Mouse (Mus musculus) frontal cortex, adult 2 months (tissue): Measurements from ENCODE around the gene Psors1c2. TPM values are rescaled to one million over a fixed set of nuclear protein-coding genes. Genes with fewer than 3 reads are reported as not detected.

Experiments
- DNase-seq, 2 experiments: peaks; one replicate each; pipeline ENCODE4 v3.0.0; 2022; ENCODE audit warnings: low spot score in 1 of 2; ENCODE audit errors: extremely low spot score in 1 of 2
- polyA plus RNA-seq: library from polyadenylated mRNA; depleted of rRNA; stranded (reverse); fragments of >200 nt; gene quantifications from 2 replicates; pipeline ENCODE4 v1.2.3, GENCODE M21; 2012; rRNA removed

Psors1c2 gene
- polyA plus RNA-seq, 1 experiment, result 0.44 TPM

DNA sequence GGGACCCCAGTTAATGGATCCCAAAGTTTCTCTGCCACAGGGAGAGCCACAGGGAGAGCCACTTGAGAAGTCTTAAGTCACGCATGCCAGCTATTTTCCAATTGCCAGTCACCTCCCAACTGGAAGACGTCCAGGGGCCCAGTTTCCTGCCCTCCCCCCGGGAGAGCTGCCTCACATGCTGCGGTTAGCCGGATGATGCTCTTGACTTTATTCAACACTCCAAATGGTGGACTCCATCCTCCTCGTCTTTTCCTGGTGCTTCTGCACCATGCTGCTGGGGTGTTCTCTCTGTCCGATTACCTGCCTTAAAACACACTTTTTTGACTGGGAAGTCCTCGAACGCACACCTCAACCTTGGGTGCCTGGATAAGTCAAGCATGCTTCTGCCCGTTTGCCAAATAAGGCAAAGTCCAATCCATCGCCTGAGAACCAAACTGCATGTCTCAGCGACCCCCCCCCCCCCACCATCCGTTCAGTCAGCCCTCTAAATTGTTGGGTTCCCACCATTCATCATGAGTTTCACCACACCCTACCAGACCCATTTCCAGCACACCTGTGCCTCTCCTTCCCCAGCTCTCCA is 23.3 kb downstream of the Psors1c2 start:
- DNase-seq, result no peak

DNA sequence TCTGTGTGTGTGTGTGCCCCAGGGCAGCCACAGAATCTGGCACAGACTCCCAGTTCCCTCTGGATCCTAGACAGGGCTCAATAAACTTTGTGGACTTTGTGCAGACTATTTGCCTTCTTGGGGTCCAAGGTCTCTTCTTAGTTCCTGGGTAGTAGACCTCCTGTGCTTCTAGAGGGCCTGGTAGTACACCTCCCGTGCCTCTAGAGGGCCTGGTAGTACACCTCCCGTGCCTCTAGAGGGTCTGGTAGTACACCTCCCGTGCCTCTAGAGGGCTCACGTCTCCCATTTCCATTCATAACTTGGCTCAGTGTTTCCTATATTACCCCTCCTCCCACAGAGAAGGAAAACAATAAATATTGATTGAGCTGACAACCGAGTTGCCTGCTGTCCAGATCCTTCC is 23.8 kb downstream of the Psors1c2 start:
- peak in 1 of 2 experiments; percentile 64 for DNase-seq

DNA sequence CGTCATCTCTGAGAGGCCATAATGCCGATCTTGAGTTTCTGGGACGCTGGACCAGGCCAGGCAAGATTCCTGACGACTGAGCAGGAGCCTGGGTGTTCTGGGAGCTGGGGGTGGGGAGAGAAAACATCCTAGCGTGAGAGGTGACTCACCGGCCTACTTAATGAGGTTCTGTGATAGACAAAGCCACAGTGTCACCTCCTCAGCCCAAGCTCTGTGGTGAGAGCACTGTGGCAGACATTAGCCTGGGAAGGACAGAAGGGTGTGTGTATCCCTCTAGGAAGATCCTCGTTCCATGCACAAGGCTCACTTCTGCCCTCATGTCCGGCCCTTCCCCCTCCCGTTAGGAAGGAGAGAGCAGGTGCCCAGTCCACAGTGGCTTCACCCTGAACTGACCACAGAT is 24.4 kb downstream of the Psors1c2 start:
- DNase-seq, result no peak

DNA sequence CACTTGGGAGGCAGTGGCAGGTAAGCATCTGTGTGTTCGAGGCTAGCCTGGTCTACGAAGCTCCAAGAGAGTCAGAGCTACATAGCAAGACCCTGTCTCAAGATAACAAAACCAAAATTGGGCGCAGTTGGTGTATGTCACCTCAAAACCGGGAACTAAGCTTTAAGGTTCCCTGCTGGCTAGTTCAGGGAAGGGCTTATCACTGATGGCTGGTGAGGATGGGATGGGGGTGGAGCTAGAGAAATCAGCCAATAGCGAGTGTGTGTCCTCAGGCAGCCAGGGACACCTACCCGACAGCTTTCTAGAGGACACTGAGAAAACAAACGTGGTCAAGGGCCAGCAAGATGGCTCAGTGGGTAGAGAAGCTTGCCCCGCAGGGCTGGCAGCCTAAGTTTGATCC is 25.2 kb downstream of the Psors1c2 start:
- DNase-seq, result no peak

DNA sequence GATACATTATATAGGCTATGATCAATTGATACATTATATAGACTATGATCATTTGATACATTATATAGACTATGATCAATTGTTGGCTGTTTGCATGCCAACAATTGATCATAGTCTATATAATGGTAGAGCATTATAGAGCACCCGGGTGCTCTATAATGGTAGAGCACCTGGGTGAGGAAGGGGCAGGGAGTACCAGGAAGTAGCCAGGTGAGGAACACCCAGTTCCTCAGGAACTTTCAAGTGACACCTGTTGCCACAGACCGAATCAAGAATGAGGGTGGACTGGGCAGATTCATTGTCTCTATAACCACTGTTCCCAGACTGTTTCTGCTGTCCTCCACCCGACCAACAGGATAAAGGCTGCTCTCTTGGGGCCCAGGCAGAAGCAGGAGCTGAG is 34.1 kb downstream of the Psors1c2 start, which contains the start of gene 2300002M23Rik:
2300002M23Rik (plus strand) TSS at position 301 of the 400 bp plus-strand sequence.
- DNase-seq, result no peak

DNA sequence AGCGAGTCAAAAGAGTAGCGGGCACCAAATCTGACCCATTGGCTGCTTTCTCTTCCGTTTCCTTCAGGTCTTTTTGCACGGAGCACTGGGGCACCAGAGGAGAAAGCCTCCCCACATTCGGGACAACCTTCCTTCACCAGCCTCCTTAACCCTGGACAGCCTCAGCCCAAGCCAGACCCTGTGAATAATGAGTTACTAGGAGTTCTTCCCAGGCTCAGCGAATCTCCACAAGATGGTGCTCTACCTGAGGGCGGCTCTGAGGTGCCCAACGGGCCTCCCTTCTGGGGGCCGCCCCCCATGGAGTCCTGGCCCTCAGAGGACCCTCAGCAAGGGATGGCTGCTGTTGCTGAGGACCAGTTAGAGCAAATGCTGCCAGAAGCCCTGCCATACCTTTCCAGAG is 34.8 kb downstream of the Psors1c2 start:
- DNase-seq, result no peak

DNA sequence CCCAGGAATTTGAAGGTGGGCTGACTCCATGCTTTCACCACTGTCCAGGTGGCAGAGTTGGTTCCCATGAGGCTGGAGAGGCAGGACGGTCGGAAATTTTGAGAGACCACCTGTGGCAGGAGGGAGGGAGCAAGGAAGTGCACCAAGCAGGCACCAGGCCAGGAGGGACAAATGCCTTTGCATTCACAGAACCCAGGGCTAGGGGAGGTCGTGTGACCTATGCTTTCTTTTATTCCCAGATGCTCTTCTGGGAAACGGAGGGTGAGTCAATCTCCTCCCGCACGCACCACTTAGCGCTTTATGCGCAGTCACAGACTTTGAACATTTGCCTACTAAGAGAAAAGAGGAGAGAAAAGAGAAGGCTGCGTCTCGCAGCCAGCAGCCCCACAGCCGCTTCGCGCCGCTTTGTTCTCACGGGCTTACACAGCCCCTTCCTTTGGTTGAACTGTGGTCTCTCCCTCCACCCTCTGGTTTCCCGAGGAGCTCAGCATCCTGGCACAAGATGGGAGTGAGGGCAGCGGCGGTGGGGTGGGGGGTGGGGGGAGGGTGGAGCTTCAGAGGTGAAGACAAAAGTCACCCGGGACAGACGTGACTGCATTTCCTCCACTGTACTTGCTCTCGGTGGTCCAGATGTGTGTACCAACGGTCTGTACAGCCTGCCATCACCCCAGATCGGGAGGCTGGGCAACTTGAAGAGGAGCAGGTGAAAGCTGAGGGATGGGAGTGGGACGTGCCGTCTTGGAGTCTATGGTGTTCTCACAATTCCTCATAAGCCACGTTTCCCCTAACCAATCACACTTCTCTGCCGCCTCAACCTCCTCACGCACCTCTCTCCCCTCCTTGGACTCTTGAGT is 36.3 kb downstream of the Psors1c2 start:
- DNase-seq, result no peak

DNA sequence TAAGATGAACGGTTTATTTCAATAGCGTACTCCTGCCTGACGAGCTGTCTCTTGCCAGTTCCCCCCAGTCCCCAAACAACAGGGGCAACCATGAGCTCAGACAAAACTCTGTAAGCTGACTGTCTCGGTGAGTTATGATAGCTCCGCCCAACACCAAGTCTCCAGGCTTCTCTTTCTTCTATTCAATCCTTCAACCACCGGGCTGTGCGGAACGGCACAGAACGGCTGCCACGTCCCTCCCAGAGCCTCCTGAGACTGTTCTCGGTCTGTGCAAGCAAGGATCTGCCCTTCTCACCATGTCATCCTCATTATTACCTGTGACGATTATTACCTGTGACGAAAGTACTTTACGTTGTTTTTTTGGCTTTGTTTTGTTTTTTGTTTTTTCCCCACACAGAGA is 37.8 kb downstream of the Psors1c2 start:
- no peak for DNase-seq

DNA sequence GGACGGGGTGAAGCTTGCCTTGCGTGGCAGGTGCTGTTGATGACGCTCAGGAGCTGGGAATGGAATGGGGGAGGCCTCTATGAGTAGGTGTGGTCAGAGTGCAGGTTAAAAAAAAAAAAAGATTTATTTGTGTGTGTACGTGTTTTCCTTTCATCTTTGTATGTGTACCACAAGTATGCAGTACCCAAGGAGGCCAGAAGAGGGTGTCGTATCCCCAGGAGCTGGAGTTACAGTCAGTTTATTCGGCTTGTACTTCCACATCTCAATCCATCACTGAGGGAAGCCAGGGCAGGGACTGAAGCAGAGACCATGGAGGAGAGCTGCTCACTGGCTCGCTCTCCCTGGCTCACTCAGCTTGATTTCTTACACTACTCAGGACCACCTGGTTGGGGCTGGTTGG is 38.5 kb downstream of the Psors1c2 start:
- no peak for DNase-seq

DNA sequence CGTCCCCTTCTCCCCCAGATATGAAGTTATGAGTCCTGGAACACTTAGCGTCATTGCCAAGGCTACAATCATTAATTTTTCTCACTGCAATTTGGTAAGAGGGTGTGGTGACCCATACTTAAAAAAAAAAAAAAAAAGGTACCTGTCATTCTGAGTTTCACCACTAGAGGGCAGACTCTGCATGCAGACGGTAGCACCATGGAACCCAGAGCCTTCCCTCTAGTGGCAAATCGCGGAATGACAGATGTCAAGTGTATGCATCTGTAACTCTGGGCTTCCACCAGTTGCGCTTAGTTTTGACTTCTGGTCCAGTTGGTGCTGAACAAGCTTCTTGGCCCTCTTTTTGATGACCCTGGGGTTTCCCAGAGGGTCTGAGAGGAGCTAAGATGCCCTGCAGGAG is 45.2 kb downstream of the Psors1c2 start:
- DNase-seq, result peak in 1 of 2 experiments; percentile 91

DNA sequence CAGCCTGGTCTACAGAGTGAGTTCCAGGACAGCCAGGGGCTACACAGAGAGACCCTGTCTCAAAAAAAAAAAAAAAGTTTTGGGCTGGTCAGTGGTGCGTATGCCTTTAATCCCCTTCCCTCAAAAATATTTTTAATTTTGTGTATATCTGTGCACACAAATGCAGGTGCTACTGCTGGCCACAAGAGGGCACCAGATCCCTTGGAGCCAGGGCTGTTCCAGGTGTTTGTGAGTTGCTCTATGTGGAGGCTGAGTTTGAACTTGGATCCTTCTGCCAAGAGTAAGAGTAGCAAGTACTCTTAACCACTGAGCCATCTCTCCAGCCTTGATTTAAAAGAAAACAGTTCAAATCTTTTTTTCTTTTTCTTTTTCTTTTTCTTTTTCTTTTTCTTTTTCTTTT is 49.9 kb downstream of the Psors1c2 start:
- no peak for DNase-seq

Other genes starting within 250 kb of the Psors1c2 start
- gene H2-Q1, start 212.8 kb upstream of the Psors1c2 start, polyA plus RNA-seq, result 0.44 and 1.1 TPM in 2 replicates
- gene H2-Q2, start 191.0 kb upstream of the Psors1c2 start, polyA plus RNA-seq, result 0.14 and 0.46 TPM in 2 replicates
- gene H2-Q4, start 153.6 kb upstream of the Psors1c2 start, polyA plus RNA-seq, result 9.1 and 9.7 TPM in 2 replicates
- gene H2-Q6, start 108.4 kb upstream of the Psors1c2 start, polyA plus RNA-seq, result 0.88 and 0.99 TPM in 2 replicates
- gene H2-Q7, start 94.0 kb upstream of the Psors1c2 start, polyA plus RNA-seq, result 1.8 and 2.3 TPM in 2 replicates
- gene H2-Q10, start 63.1 kb upstream of the Psors1c2 start, polyA plus RNA-seq, result 0.10 and 0.11 TPM in 2 replicates
- 0.10 TPM in 1 of 2 replicates, not detected in the other for gene Pou5f1, start 27.2 kb upstream of the Psors1c2 start, polyA plus RNA-seq
- 7.2 and 7.7 TPM in 2 replicates for gene Tcf19, start 16.4 kb upstream of the Psors1c2 start, polyA plus RNA-seq
- gene Cchcr1, start 16.1 kb upstream of the Psors1c2 start, polyA plus RNA-seq, result 10.7 and 11.6 TPM in 2 replicates
- gene Cdsn, start 18.9 kb downstream of the Psors1c2 start, polyA plus RNA-seq, result 0.70 and 0.99 TPM in 2 replicates
- gene 2300002M23Rik, start 34.2 kb downstream of the Psors1c2 start, polyA plus RNA-seq, result not detected in 2 replicates
- gene Sfta2, start 68.3 kb downstream of the Psors1c2 start, polyA plus RNA-seq, result not detected in 2 replicates
- 0.06 TPM in 2 replicates for gene Gm9573, start 93.4 kb downstream of the Psors1c2 start, polyA plus RNA-seq
- 0.08 TPM in 1 of 2 replicates, not detected in the other for gene Mucl3, start 110.5 kb downstream of the Psors1c2 start, polyA plus RNA-seq
- 34.1 and 36.7 TPM in 2 replicates for gene Vars2, start 134.4 kb downstream of the Psors1c2 start, polyA plus RNA-seq
- 26.2 and 26.6 TPM in 2 replicates for gene Gtf2h4, start 140.5 kb downstream of the Psors1c2 start, polyA plus RNA-seq
- 46.6 and 46.8 TPM in 2 replicates for gene Ddr1, start 171.4 kb downstream of the Psors1c2 start, polyA plus RNA-seq